Mouse (Mus musculus) myocyte (in vitro differentiated cells): ENCODE measurements at regions not wholly inside any gene's neighbourhood (a gene's known extent, or its start where the extent isn't known, plus 50 kb on each side); places are given as distances from the start of the nearest gene placed in this dataset.

Experiments
- H3K27me3 ChIP-seq: one replicate; pipeline ENCODE4 v1.6.1; 2011; ENCODE audit not compliant: control insufficient read depth, insufficient read depth, insufficient read length
- H3K36me3 ChIP-seq: one replicate; pipeline ENCODE4 v1.6.1; 2011; ENCODE audit not compliant: control insufficient read depth, insufficient read depth
- H3K4me2 ChIP-seq: one replicate; pipeline ENCODE4 v1.6.1; 2011; ENCODE audit warnings: low read depth, control low read depth
- H3K4me3 ChIP-seq: one replicate; pipeline ENCODE4 v1.5.1; 2011; ENCODE audit warnings: mild to moderate bottlenecking, control low read depth, moderate library complexity
- H3K79me2 ChIP-seq: one replicate; pipeline ENCODE4 v1.6.1; 2011; ENCODE audit not compliant: control insufficient read depth, insufficient read depth
- H3ac ChIP-seq: one replicate; pipeline ENCODE4 v1.6.1; 2011; ENCODE audit not compliant: control insufficient read depth, insufficient read length
- CEBPB ChIP-seq: IDR thresholded peaks from 2 replicates; pipeline ENCODE4 v1.6.1; 2011; ENCODE audit warnings: mild to moderate bottlenecking, moderate library complexity; ENCODE audit not compliant: poor library complexity, insufficient read depth, severe bottlenecking
- E2F4 ChIP-seq: IDR thresholded peaks from one replicate; pipeline ENCODE4 v1.6.1; 2011; ENCODE audit warnings: mild to moderate bottlenecking, control low read depth, moderate library complexity; ENCODE audit not compliant: insufficient read depth
- MAX ChIP-seq: IDR thresholded peaks from one replicate; pipeline ENCODE4 v1.6.1; 2011; ENCODE audit warnings: low read depth, mild to moderate bottlenecking, control low read depth
- MYOD1 ChIP-seq, 3 experiments: IDR thresholded peaks; one replicate each; pipeline ENCODE4 v1.6.1; 2011; ENCODE audit warnings: control low read depth in 2 of 3, low read depth in 2 of 3, mild to moderate bottlenecking in 2 of 3, moderate library complexity in 1 of 3; ENCODE audit not compliant: insufficient read length in 2 of 3, control insufficient read depth in 1 of 3
- MYOG ChIP-seq, 3 experiments: IDR thresholded peaks; one replicate each; pipeline ENCODE4 v1.6.1; 2011; ENCODE audit warnings: control low read depth in 2 of 3, low read depth in 2 of 3, mild to moderate bottlenecking in 2 of 3; ENCODE audit not compliant: insufficient read length in 2 of 3, control insufficient read depth in 1 of 3, insufficient read depth in 1 of 3
- POLR2A ChIP-seq: IDR thresholded peaks from one replicate; pipeline ENCODE4 v1.6.1; 2011; ENCODE audit warnings: low read depth, mild to moderate bottlenecking, control low read depth, moderate library complexity; ENCODE audit not compliant: insufficient read length
- POLR2AphosphoS2 ChIP-seq: IDR thresholded peaks from one replicate; pipeline ENCODE4 v1.6.1; 2011; ENCODE audit warnings: low read depth, control low read depth; ENCODE audit not compliant: insufficient read length
- REST ChIP-seq: IDR thresholded peaks from one replicate; pipeline ENCODE4 v1.6.1; 2011; ENCODE audit warnings: mild to moderate bottlenecking, control low read depth, moderate library complexity; ENCODE audit not compliant: insufficient read depth, insufficient read length
- SRF ChIP-seq: IDR thresholded peaks from one replicate; pipeline ENCODE4 v1.6.1; 2011; ENCODE audit warnings: low read depth; ENCODE audit not compliant: control insufficient read depth, insufficient read length
- TCF12 ChIP-seq: IDR thresholded peaks from one replicate; pipeline ENCODE4 v1.6.1; 2011; ENCODE audit warnings: mild to moderate bottlenecking, control low read depth; ENCODE audit not compliant: poor library complexity, insufficient read depth, severe bottlenecking
- TCF3 ChIP-seq: IDR thresholded peaks from one replicate; pipeline ENCODE4 v1.6.1; 2011; ENCODE audit warnings: low read depth, control low read depth; ENCODE audit not compliant: insufficient read length
- USF1 ChIP-seq: IDR thresholded peaks from one replicate; pipeline ENCODE4 v1.6.1; 2011; ENCODE audit warnings: low read depth, mild to moderate bottlenecking, control low read depth, moderate library complexity

DNA sequence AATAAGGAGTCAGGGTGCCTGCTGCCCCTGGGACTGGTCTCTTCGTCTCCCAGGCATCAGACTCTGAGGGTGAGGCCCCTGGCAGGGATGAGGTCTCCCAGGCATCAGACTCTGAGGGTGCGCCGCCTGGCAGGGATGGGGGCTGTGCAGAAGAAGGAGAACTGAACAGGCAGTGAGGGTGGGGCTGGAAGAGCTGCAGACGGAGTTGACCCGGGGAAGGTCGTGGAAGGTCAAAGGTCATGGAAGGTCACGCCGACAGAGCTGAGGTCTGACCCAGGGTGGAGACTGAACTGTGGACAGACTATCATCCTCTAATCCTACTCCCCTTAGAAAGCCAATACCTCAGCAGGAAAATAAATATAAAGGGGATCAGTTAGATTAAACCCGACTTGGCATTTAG lies 50.6 kb upstream of the Grik3 start:
- H3K27me3 ChIP-seq = peaks cover 13% of the 10 kb centered on the region
- H3K79me2 ChIP-seq = no peaks in the 10 kb centered on the region
- H3K4me2 ChIP-seq = no peak overlapping the region
- TF ChIP-seq TCF12 = no peak
- no peak for TF ChIP-seq POLR2A
- TF ChIP-seq TCF3 = no peak
- TF ChIP-seq POLR2AphosphoS2 = no peak
- no peak for TF ChIP-seq E2F4
- no peak for TF ChIP-seq MYOD1 (IDR thresholded peaks at IDR 0.05; ENCODE audit: control insufficient read depth in 1 of 3, insufficient read length in 2 of 3, low read depth in 2 of 3)
- no peak for TF ChIP-seq MAX
- no peak for TF ChIP-seq SRF
- no peak for TF ChIP-seq MYOG (IDR thresholded peaks at IDR 0.05; ENCODE audit: control insufficient read depth in 1 of 3, insufficient read depth in 1 of 3, insufficient read length in 2 of 3, low read depth in 2 of 3)
- no peak for TF ChIP-seq REST
- TF ChIP-seq USF1 = no peak
- no peak for TF ChIP-seq CEBPB
- no peak overlapping the region for H3K4me3 ChIP-seq
- H3K36me3 ChIP-seq = no peaks in the 10 kb centered on the region
- no peak overlapping the region for H3ac ChIP-seq

GRCm38 (mm10) chr4:125437161-125437822 lies 53.2 kb upstream of the Grik3 start:
- H3K27me3 ChIP-seq = peaks cover 13% of the 10 kb centered on the region
- H3K36me3 ChIP-seq = no peaks in the 10 kb centered on the region
- no peak for TF ChIP-seq POLR2AphosphoS2
- no peak for TF ChIP-seq POLR2A
- no peak for TF ChIP-seq MYOG (IDR thresholded peaks at IDR 0.05; ENCODE audit: control insufficient read depth in 1 of 3, insufficient read depth in 1 of 3, insufficient read length in 2 of 3, low read depth in 2 of 3)
- TF ChIP-seq E2F4 = no peak
- no peak for TF ChIP-seq USF1
- TF ChIP-seq MYOD1 (IDR thresholded peaks at IDR 0.05; ENCODE audit: control insufficient read depth in 1 of 3, insufficient read length in 2 of 3, low read depth in 2 of 3) = no peak
- no peak for TF ChIP-seq SRF
- no peak for TF ChIP-seq REST
- TF ChIP-seq MAX = no peak
- no peak overlapping the region for H3ac ChIP-seq
- no peak overlapping the region for H3K4me3 ChIP-seq
- no peaks in the 10 kb centered on the region for H3K79me2 ChIP-seq
- H3K4me2 ChIP-seq = no peak overlapping the region

DNA sequence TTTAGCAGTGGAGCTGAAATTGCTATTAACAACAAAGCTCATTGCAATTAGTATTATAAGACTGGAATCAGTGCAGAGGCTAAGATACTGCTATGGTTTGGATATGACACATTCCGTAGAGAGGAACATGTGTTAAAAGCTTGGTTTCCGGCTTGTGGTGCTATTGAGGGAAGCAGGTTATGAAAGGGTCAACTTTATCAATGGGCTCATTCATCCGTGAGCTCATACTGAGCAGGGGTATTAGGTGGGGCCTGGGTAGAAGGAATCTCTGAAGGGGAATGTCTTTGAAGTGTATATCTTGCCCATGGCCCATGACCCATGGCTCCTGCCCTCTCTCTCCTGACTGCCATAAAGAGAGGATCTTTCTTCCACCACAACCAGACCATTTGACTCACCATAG lies 57.0 kb upstream of the Grik3 start:
- Histone ChIP-seq H3K4me2 (no peak overlapping the region), H3ac (no peak overlapping the region), H3K4me3 (no peak overlapping the region), H3K27me3 (no peaks in the 10 kb centered on the region), H3K36me3 (no peaks in the 10 kb centered on the region), H3K79me2 (no peaks in the 10 kb centered on the region)
- TF ChIP-seq MYOD1 (IDR thresholded peaks at IDR 0.05; ENCODE audit: control insufficient read depth in 1 of 3, insufficient read length in 2 of 3, low read depth in 2 of 3) (no peak), POLR2AphosphoS2 (no peak), E2F4 (no peak), MYOG (IDR thresholded peaks at IDR 0.05; ENCODE audit: control insufficient read depth in 1 of 3, insufficient read depth in 1 of 3, insufficient read length in 2 of 3, low read depth in 2 of 3) (no peak), TCF3 (no peak), TCF12 (no peak), CEBPB (no peak), USF1 (no peak), POLR2A (no peak), MAX (no peak), REST (no peak)

GRCm38 (mm10) chr4:125431648-125432047 lies 58.9 kb upstream of the Grik3 start:
- Histone ChIP-seq H3K4me2 (no peak overlapping the region), H3K36me3 (no peaks in the 10 kb centered on the region), H3K4me3 (no peak overlapping the region), H3K27me3 (peaks cover 4% of the 10 kb centered on the region), H3ac (no peak overlapping the region), H3K79me2 (no peaks in the 10 kb centered on the region)
- TF ChIP-seq MYOG (IDR thresholded peaks at IDR 0.05; ENCODE audit: control insufficient read depth in 1 of 3, insufficient read depth in 1 of 3, insufficient read length in 2 of 3, low read depth in 2 of 3) (no peak), USF1 (no peak), TCF3 (no peak), E2F4 (no peak), CEBPB (no peak), POLR2AphosphoS2 (no peak), MAX (no peak), POLR2A (no peak), REST (no peak), SRF (no peak), MYOD1 (IDR thresholded peaks at IDR 0.05; ENCODE audit: control insufficient read depth in 1 of 3, insufficient read length in 2 of 3, low read depth in 2 of 3) (no peak), TCF12 (no peak)
